Mouse (Mus musculus) granulocyte monocyte progenitor cell, adult 5-6 weeks (primary cell): Measurements from ENCODE around the gene Asah2. TPM values are rescaled to one million over a fixed set of nuclear protein-coding genes. Genes with fewer than 3 reads are reported as not detected.
"Not testable (repeated sequence)": the region's sequence is repeated elsewhere in the genome, so short reads cannot be mapped to it uniquely, and the experiment has no call there.

Experiments used
- ATAC-seq: replicated peaks from 2 replicates; pipeline ENCODE4 v1.8.0; 2016; ENCODE audit warnings: mild to moderate bottlenecking, moderate TSS enrichment, inconsistent platforms; ENCODE audit not compliant: poor library complexity, severe bottlenecking
- total RNA-seq, 2 experiments: library from RNA; stranded (forward) in 1 of 2; stranded (reverse) in 1 of 2; fragments of 200-712, 200-1000 nt in 1 of 2; fragments of >200 nt in 1 of 2; fragmentation: Nextera tagmentation in 1 of 2; gene quantifications; 2 replicates each; pipeline ENCODE4 v1.2.3; 2014 to 2017

Gene Asah2
- total RNA-seq (2014; fragmentation: Nextera tagmentation), result 6.0 and 6.1 TPM in 2 replicates
- total RNA-seq (2017), result 8.0 and 8.1 TPM in 2 replicates

- ATAC-seq, result peak; percentile 82
Observed at GRCm38 (mm10) chr19:32107771-32108306, at the start of gene Asah2. Gene Asah2 (minus strand): TSS chr19:32108211.

- no peak for ATAC-seq
Observed at GRCm38 (mm10) chr19:32157045-32157444, 49.0 kb upstream of the Asah2 start.

GRCm38 (mm10) chr19:32152529-32152928 is 44.5 kb upstream of the Asah2 start:
- ATAC-seq, result no peak

GRCm38 (mm10) chr19:32148710-32149109 is 40.7 kb upstream of the Asah2 start:
- ATAC-seq, result peak; percentile 25; the same call in 1 of the 2 replicates

GRCm38 (mm10) chr19:32142383-32142782 is 34.4 kb upstream of the Asah2 start:
- ATAC-seq, result no peak

GRCm38 (mm10) chr19:32138361-32139088 is 30.5 kb upstream of the Asah2 start:
- ATAC-seq, result peak; percentile 90

GRCm38 (mm10) chr19:32137904-32138303 is 29.9 kb upstream of the Asah2 start:
- no peak for ATAC-seq

GRCm38 (mm10) chr19:32136888-32137625 is 29.0 kb upstream of the Asah2 start:
- peak; percentile 31; the same call in 1 of the 2 replicates for ATAC-seq

- not testable (repeated sequence) for ATAC-seq
Observed at GRCm38 (mm10) chr19:32131707-32132488, 23.9 kb upstream of the Asah2 start.

GRCm38 (mm10) chr19:32129281-32129680 is 21.3 kb upstream of the Asah2 start:
- ATAC-seq, result no peak

- ATAC-seq, result peak; percentile 67; the same call in 1 of the 2 replicates
Observed at GRCm38 (mm10) chr19:32127180-32127850, 19.3 kb upstream of the Asah2 start.

- ATAC-seq, result no peak
Observed at GRCm38 (mm10) chr19:32124155-32124554, 16.1 kb upstream of the Asah2 start.

- ATAC-seq, result no peak
Observed at GRCm38 (mm10) chr19:32123196-32123595, 15.2 kb upstream of the Asah2 start.

- ATAC-seq, result no peak
Observed at GRCm38 (mm10) chr19:32120798-32121197, 12.8 kb upstream of the Asah2 start.

GRCm38 (mm10) chr19:32119666-32120065 is 11.7 kb upstream of the Asah2 start:
- no peak for ATAC-seq

GRCm38 (mm10) chr19:32118496-32118895 is 10.5 kb upstream of the Asah2 start:
- no peak for ATAC-seq

- no peak for ATAC-seq
Observed at GRCm38 (mm10) chr19:32117484-32118018, 9.5 kb upstream of the Asah2 start.

GRCm38 (mm10) chr19:32111866-32112790 is 4.1 kb upstream of the Asah2 start:
- ATAC-seq, result peak; percentile 68
